8 mouse cellular contexts compared by ENCODE assay signal in the genomic region with DNA sequence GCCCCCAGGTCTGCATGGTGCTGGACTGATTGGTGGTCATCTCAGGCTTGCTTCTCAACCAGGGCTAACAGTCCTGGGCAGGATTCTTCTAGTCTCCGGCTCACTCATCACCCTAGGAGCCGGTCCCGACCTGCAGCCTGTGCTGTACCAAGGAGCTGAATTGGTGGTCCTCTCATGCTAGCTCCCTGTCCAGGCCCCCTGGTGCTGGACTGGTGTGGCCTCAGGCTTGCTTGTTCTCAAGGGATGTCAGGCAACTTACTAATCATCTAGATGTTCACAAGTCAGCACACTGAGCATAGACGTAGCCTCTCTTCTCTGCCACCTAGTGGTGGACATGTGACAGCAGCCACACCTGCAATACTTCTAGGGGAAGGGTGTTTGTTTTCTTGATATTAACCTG. TPM values are rescaled to one million over a fixed set of nuclear protein-coding genes. Genes with fewer than 3 reads are reported as not detected.
DNase-seq lines count a peak whose midpoint lies in the region; ATAC-seq and TF ChIP-seq lines count a peak whose summit lies in the region.

No protein-coding gene starts in this region.

- no peak overlapping the region for H3K27ac ChIP-seq in forebrain, embryonic 13.5 days
- no peak overlapping the region for H3K27ac ChIP-seq in kidney, postnatal 0 days

- H3K4me1 ChIP-seq in forebrain, embryonic 13.5 days, result no peaks in the 10 kb centered on the region; the same call in 1 of the 2 replicates
- H3K4me1 ChIP-seq in kidney, postnatal 0 days (replicated peaks; ENCODE audit: insufficient read depth, low read length), result no peaks in the 10 kb centered on the region

- no peaks in the 10 kb centered on the region for H3K9me3 ChIP-seq in forebrain, embryonic 13.5 days (replicated peaks)
- H3K9me3 ChIP-seq in kidney, postnatal 0 days (replicated peaks; ENCODE audit: low read length), result no peaks in the 10 kb centered on the region

- no peak overlapping the region for H3K4me2 ChIP-seq in forebrain, embryonic 13.5 days
- no peak overlapping the region for H3K4me2 ChIP-seq in kidney, postnatal 0 days (ENCODE audit: low read length)

- peak; percentile 78 for TF ChIP-seq CTCF in kidney, postnatal 0 days (IDR thresholded peaks at IDR 0.05; ENCODE audit: low read depth)

- ATAC-seq in forebrain, embryonic 13.5 days, result peak; percentile 52
- peak; percentile 48 for ATAC-seq in kidney, postnatal 0 days (replicated peaks; ENCODE audit: low FRiP score, low read depth)
- ATAC-seq in megakaryocyte, adult 5-6 weeks (ENCODE audit: poor library complexity, severe bottlenecking), result peak; percentile 54

- no peak overlapping the region for H3K4me3 ChIP-seq in forebrain, embryonic 13.5 days
- no peak overlapping the region for H3K4me3 ChIP-seq in kidney, postnatal 0 days (replicated peaks; ENCODE audit: low read depth, low read length)

- H3K27me3 ChIP-seq in forebrain, embryonic 13.5 days, result peaks cover 41% of the 10 kb centered on the region
- H3K27me3 ChIP-seq in kidney, postnatal 0 days (ENCODE audit: insufficient read depth, low read length), result no peaks in the 10 kb centered on the region

- H3K9ac ChIP-seq in forebrain, embryonic 13.5 days, result no peak overlapping the region
- H3K9ac ChIP-seq in kidney, postnatal 0 days (ENCODE audit: low read depth, low read length), result no peak overlapping the region

- WGBS in forebrain, embryonic 13.5 days, result 65% methylated on average over 4 of the region's 4 CpGs
- 68% methylated on average over 4 of the region's 4 CpGs for WGBS in kidney, postnatal 0 days

- peak; percentile 20 to 54 for DNase-seq in adrenal gland, adult (ENCODE audit: inconsistent age in 2 of 2, low spot score in 1 of 2)
- DNase-seq in adrenal gland, postnatal 4 days (ENCODE audit: low spot score in 2 of 2), result no peak
- DNase-seq in spleen, postnatal 36 days (ENCODE audit: low spot score in 2 of 2), result peak; percentile 23 to 24
- no peak for DNase-seq in spleen, adult 12 weeks (ENCODE audit: low spot score)
- peak; percentile 74 for DNase-seq in kidney, postnatal 0 days (ENCODE audit: low spot score)
- peak; percentile 48 for DNase-seq in thymus, postnatal 14 days

- H3K36me3 ChIP-seq in forebrain, embryonic 13.5 days (ENCODE audit: poor library complexity, severe bottlenecking), result no peaks in the 10 kb centered on the region
- no peaks in the 10 kb centered on the region for H3K36me3 ChIP-seq in kidney, postnatal 0 days (ENCODE audit: insufficient read depth, low read length)

RNA-seq across cellular contexts. Expression of gene Mfsd1, which starts 9.6 kb away (rescaled TPM):
- total RNA-seq in adrenal gland, postnatal 4 days (2021), result 10 to 100 TPM; 71.4 to 80.2 TPM
- polyA plus RNA-seq in forebrain, embryonic 13.5 days (2015; fragmentation: Nextera tagmentation; extraction: Ambion mirVana), result 36.2 and 37.0 TPM in 2 replicates
- polyA plus RNA-seq in kidney, postnatal 0 days (2015; fragmentation: Nextera tagmentation; extraction: Ambion mirVana), result 103 and 111 TPM in 2 replicates
- 94.3 and 108 TPM in 2 replicates for total RNA-seq in megakaryocyte, adult 5-6 weeks (2015)
- total RNA-seq in megakaryocyte, adult 5-6 weeks (2017), result 248 and 267 TPM in 2 replicates

RNA-seq across cellular contexts. Expression of gene Rarres1, which starts 57.6 kb away (rescaled TPM):
- 1 to 10 TPM in 1 of 2 experiments, under 1 TPM in 1; 0.81 to 1.3 TPM for total RNA-seq in adrenal gland, postnatal 4 days (2021)
- polyA plus RNA-seq in forebrain, embryonic 13.5 days (2015; fragmentation: Nextera tagmentation; extraction: Ambion mirVana), result 0.53 and 0.74 TPM in 2 replicates
- polyA plus RNA-seq in kidney, postnatal 0 days (2015; fragmentation: Nextera tagmentation; extraction: Ambion mirVana), result 6.7 and 7.6 TPM in 2 replicates
- total RNA-seq in megakaryocyte, adult 5-6 weeks (2015), result not detected in 2 replicates
- total RNA-seq in megakaryocyte, adult 5-6 weeks (2017), result not detected in 2 replicates

Comparison
In these comparisons a context has a peak if more than half of its experiments do, and no peak if none do; other contexts are left out.
1. DNase-seq: peak in adrenal gland, adult (2 of 2), spleen, postnatal 36 days (2 of 2), kidney, postnatal 0 days (single experiment) and thymus, postnatal 14 days (single experiment); none in adrenal gland, postnatal 4 days (0 of 2) and spleen, adult 12 weeks (single experiment).
2. Peak in every context shown above with its lines, with median percentiles within 50 percentile points of each other: ATAC-seq.